Mouse (Mus musculus) cerebellum, adult 2 months (tissue): ENCODE data around the gene A630001G21Rik.

ENCODE experiments used
- CTCF ChIP-seq: fragments of 200-500 bp; IDR thresholded peaks from 2 replicates; pipeline ENCODE4 v1.5.1; 2011; ENCODE audit warnings: low read depth, mild to moderate bottlenecking, control low read depth, low read length, moderate library complexity, borderline replicate concordance; ENCODE audit not compliant: insufficient read depth
- POLR2A ChIP-seq: fragments of 200-500 bp; IDR thresholded peaks from 2 replicates; pipeline ENCODE4 v1.6.1; 2011; ENCODE audit warnings: low read length, control low read depth, borderline replicate concordance; ENCODE audit not compliant: insufficient read depth

DNA sequence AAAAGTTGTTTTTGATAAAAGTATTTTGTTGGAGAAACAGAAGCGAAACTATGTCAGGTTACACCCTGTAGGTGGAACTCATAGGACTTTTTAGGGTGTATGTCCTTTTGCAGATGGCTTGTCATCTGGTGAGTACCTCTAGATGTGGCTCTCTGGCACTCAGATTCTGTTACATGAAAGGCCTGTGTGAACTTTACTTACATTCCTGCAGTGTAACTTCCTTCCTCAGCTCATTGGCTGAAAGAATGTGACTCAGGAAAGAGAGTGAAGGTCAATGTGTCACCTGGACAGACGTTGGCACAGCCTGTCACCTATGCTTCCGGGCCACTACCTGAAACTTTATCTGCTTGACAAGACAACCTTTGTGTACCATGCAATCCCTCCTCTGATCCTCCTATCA, 33.9 kb downstream of the A630001G21Rik start:
- no peak for TF ChIP-seq CTCF
- no peak for TF ChIP-seq POLR2A
